Mouse (Mus musculus) erythroblast, embryonic 14.5 days (primary cell): Measurements from ENCODE around the gene Gm6367.
"Not testable (repeated sequence)": the region's sequence is repeated elsewhere in the genome, so short reads cannot be mapped to it uniquely, and the experiment has no call there.

Source experiments
- GATA1 ChIP-seq: IDR thresholded peaks from 2 replicates; pipeline ENCODE4 v1.6.1; 2012; ENCODE audit warnings: low read length, inconsistent platforms, mixed read lengths
- TAL1 ChIP-seq: IDR thresholded peaks from 3 replicates; pipeline ENCODE4 v1.6.1; 2012; ENCODE audit warnings: low read length, inconsistent platforms, mixed read lengths

DNA sequence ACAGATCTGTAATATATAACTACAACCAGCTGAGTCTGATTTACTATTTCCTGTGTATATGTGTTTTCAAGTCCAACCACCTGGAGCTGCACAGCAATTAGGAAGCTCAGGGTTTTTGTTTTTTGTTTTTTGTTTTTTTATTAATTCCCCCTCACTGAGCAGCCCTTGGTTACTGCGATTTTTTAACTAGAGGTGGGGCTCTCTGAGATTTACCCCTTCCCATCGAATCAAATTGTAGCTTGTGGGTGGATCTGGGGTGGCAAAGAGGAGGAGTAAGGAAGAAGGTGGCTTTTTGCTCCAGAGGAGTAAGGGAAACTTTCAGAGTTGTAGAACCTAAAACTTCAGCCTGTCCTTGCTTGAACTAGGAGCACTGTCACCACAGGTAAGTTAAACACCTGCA is at the start of gene Gm6367:
- not testable (repeated sequence) for TF ChIP-seq TAL1, GATA1
